Mouse (Mus musculus): ENCODE results near the gene C1qtnf6. TPM values are rescaled to one million over a fixed set of nuclear protein-coding genes. Genes with fewer than 3 reads are reported as not detected.
A peak's percentile ranks its signal among the peaks of the same experiment; 100 is the strongest.

The C1qtnf6 gene
- total RNA-seq (2014; rRNA removed; ENCODE audit: low replicate concordance) = 22.1 and 23.0 TPM in 2 replicates
- 27.4 and 29.9 TPM in 2 replicates for polyA plus RNA-seq (2015; fragmentation: Nextera tagmentation; extraction: Ambion mirVana)

GRCm38 (mm10) chr15:78530671-78531450, at the start of gene C1qtnf6:
C1qtnf6 (minus strand) TSS chr15:78531416.
- H3K4me1 ChIP-seq (ENCODE audit: control insufficient read depth, insufficient read depth) = peaks cover 36% of the 10 kb centered on the region

GRCm38 (mm10) chr15:78576284-78576810, 45.1 kb upstream of the C1qtnf6 start:
- Histone ChIP-seq H3K4me2 (ENCODE audit: low read depth, low read length) (no peak overlapping the region), H3K4me1 (ENCODE audit: control insufficient read depth, insufficient read depth) (peaks cover 9% of the 10 kb centered on the region), H3K27me3 (ENCODE audit: control insufficient read depth, insufficient read depth, low read length) (no peaks in the 10 kb centered on the region), H3K4me3 (ENCODE audit: low read depth, low read length) (no peak overlapping the region), H3K9ac (replicated peaks; ENCODE audit: low read depth, low read length) (no peak overlapping the region), H3K36me3 (replicated peaks; ENCODE audit: control insufficient read depth, insufficient read depth, low read length) (no peaks in the 10 kb centered on the region), H3K9me3 (replicated peaks; ENCODE audit: control insufficient read depth, low read length) (no peaks in the 10 kb centered on the region), H3K27ac (ENCODE audit: low read depth) (no peak overlapping the region)
- ATAC-seq (ENCODE audit: insufficient read depth, low read depth) (no peak), DNase-seq (ENCODE audit: low spot score) (no peak)
- TF ChIP-seq CTCF (IDR thresholded peaks at IDR 0.05; ENCODE audit: low read depth) (no peak), EP300 (IDR thresholded peaks at IDR 0.05; ENCODE audit: low read depth) (no peak)
- WGBS = 57% methylated on average over 4 of the region's 4 CpGs

More at GRCm38 (mm10) chr15:78530671-78531450, at the start of gene C1qtnf6:
- TF ChIP-seq EP300 (IDR thresholded peaks at IDR 0.05; ENCODE audit: low read depth) = no peak
- TF ChIP-seq CTCF (IDR thresholded peaks at IDR 0.05; ENCODE audit: low read depth) = no peak
- Histone ChIP-seq H3K36me3 (replicated peaks; ENCODE audit: control insufficient read depth, insufficient read depth, low read length) (peaks cover 2% of the 10 kb centered on the region; the same call in 1 of the 2 replicates), H3K9me3 (replicated peaks; ENCODE audit: control insufficient read depth, low read length) (no peaks in the 10 kb centered on the region), H3K27ac (ENCODE audit: low read depth) (peak within 1 kb of the TSS; percentile 92), H3K27me3 (ENCODE audit: control insufficient read depth, insufficient read depth, low read length) (no peaks in the 10 kb centered on the region), H3K4me2 (ENCODE audit: low read depth, low read length) (peak within 1 kb of the TSS; percentile 53), H3K9ac (replicated peaks; ENCODE audit: low read depth, low read length) (peak within 1 kb of the TSS; percentile 63), H3K4me3 (ENCODE audit: low read depth, low read length) (peak within 1 kb of the TSS; percentile 14; the same call in 1 of the 2 replicates)
- DNase-seq (ENCODE audit: low spot score) (peak; percentile 50), ATAC-seq (ENCODE audit: insufficient read depth, low read depth) (peak; percentile 13; the same call in 1 of the 2 replicates)
- 47% methylated on average over 17 of the region's 17 CpGs for WGBS

- no peaks in the 10 kb centered on the region for H3K9me3 ChIP-seq (replicated peaks; ENCODE audit: control insufficient read depth, low read length)
- H3K27ac ChIP-seq (ENCODE audit: low read depth) = peak within 1 kb of the TSS; percentile 49
- H3K9ac ChIP-seq (replicated peaks; ENCODE audit: low read depth, low read length) = no peak within 1 kb of the TSS; the same call in 1 of the 2 replicates
- H3K36me3 ChIP-seq (replicated peaks; ENCODE audit: control insufficient read depth, insufficient read depth, low read length) = no peaks in the 10 kb centered on the region
- peaks cover 3% of the 10 kb centered on the region; the same call in 1 of the 2 replicates for H3K4me1 ChIP-seq (ENCODE audit: control insufficient read depth, insufficient read depth)
- TF ChIP-seq CTCF (IDR thresholded peaks at IDR 0.05; ENCODE audit: low read depth) (no peak), EP300 (IDR thresholded peaks at IDR 0.05; ENCODE audit: low read depth) (no peak)
- ATAC-seq (ENCODE audit: insufficient read depth, low read depth) (no peak), DNase-seq (ENCODE audit: low spot score) (no peak)
- WGBS = 75% methylated on average over 8 of the region's 8 CpGs
- peak within 1 kb of the TSS; percentile 23; the same call in 1 of the 2 replicates for H3K4me3 ChIP-seq (ENCODE audit: low read depth, low read length)
- H3K4me2 ChIP-seq (ENCODE audit: low read depth, low read length) = peak within 1 kb of the TSS; percentile 22; the same call in 1 of the 2 replicates
- no peaks in the 10 kb centered on the region for H3K27me3 ChIP-seq (ENCODE audit: control insufficient read depth, insufficient read depth, low read length)
Measured at GRCm38 (mm10) chr15:78572658-78573397, 41.6 kb upstream of the C1qtnf6 start, which contains the start of gene Rac2. Rac2 (minus strand) TSS chr15:78572783.

- H3K4me2 ChIP-seq (ENCODE audit: low read depth, low read length) = peak overlapping the region; percentile 22; the same call in 1 of the 2 replicates
- H3K36me3 ChIP-seq (replicated peaks; ENCODE audit: control insufficient read depth, insufficient read depth, low read length) = no peaks in the 10 kb centered on the region
- H3K4me3 ChIP-seq (ENCODE audit: low read depth, low read length) = peak overlapping the region; percentile 23; the same call in 1 of the 2 replicates
- H3K4me1 ChIP-seq (ENCODE audit: control insufficient read depth, insufficient read depth) = peaks cover 3% of the 10 kb centered on the region; the same call in 1 of the 2 replicates
- peak overlapping the region; percentile 49 for H3K27ac ChIP-seq (ENCODE audit: low read depth)
- DNase-seq (ENCODE audit: low spot score) (no peak), ATAC-seq (ENCODE audit: insufficient read depth, low read depth) (no peak)
- H3K9me3 ChIP-seq (replicated peaks; ENCODE audit: control insufficient read depth, low read length) = no peaks in the 10 kb centered on the region
- H3K27me3 ChIP-seq (ENCODE audit: control insufficient read depth, insufficient read depth, low read length) = no peaks in the 10 kb centered on the region
- 81% methylated on average over 5 of the region's 5 CpGs for WGBS
- TF ChIP-seq EP300 (IDR thresholded peaks at IDR 0.05; ENCODE audit: low read depth) (no peak), CTCF (IDR thresholded peaks at IDR 0.05; ENCODE audit: low read depth) (no peak)
- no peak overlapping the region; the same call in 1 of the 2 replicates for H3K9ac ChIP-seq (replicated peaks; ENCODE audit: low read depth, low read length)
Measured at GRCm38 (mm10) chr15:78572270-78572600, 41.0 kb upstream of the C1qtnf6 start.
